Comparison of ENCODE assay signal across 14 mouse cellular contexts in the genomic region with DNA sequence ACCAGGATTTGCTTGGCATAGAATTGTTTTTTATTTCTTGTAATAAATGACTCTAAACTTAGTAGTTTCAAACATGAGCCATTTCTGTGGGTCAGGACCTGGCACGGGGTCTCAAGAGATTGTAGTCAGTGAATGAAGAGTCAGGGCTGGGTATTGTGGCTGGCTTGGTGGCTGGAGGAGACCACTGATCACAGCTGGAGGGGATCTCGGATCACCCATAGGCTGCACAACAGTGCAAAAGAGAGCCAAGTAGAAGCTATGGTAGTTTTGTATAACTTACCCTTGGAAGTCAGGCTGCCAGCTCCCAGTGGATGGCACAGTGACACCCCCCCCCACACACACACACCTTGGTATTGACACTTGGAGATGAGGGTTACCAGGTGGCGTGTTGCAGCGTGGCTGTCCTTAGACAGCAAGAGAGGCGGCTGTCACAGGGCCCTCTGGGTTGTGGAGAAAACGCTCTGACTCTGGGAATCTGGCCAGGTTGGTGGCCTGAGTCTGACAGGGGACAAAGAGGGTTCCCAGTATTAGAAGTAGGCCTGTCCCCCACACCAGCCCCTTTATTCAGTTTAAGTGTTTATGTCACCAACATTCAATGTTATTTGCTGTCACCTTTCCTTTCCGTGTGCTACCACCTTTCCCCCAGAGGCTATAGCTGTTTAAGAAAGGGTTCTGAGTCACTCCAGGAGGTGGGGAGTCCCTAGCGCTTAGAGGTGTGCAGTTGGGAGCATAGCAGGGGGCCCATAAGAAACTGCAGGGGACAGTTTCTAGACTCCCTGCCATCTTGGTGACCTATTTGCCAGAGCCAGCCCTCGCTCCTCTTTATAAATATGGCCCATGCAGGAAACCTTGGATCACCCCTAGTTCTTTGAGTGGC.
"Had no signal": no experiment of that assay in that cellular context is flagged by ENCODE, and none has a peak within 500 bp of the region (broad histone marks: within the 10 kb centered on the region; RNA-seq: fewer than 3 reads in every experiment).

No protein-coding gene starts in this region.

- ATAC-seq: liver, postnatal 0 days; midbrain, embryonic 15.5 days had no signal

- H3K27me3 ChIP-seq: liver, embryonic 13.5 days; midbrain, embryonic 15.5 days; neural tube, embryonic 12.5 days had no signal

- H3K4me3 ChIP-seq: layer of hippocampus, adult 2 months; limb, embryonic 12.5 days; liver, embryonic 13.5 days; megakaryocyte, embryonic 14.5 days; midbrain, embryonic 15.5 days; neural tube, embryonic 12.5 days had no signal

- H3K4me2 ChIP-seq: limb, embryonic 12.5 days; liver, embryonic 13.5 days; midbrain, embryonic 11.5 days; midbrain, embryonic 15.5 days; neural tube, embryonic 12.5 days had no signal

- H3K9ac ChIP-seq: limb, embryonic 12.5 days; liver, embryonic 13.5 days; liver, postnatal 0 days; midbrain, embryonic 15.5 days; neural tube, embryonic 12.5 days had no signal

- H3K36me3 ChIP-seq: limb, embryonic 12.5 days; liver, embryonic 13.5 days; midbrain, embryonic 15.5 days; neural tube, embryonic 12.5 days had no signal

- H3K9me3 ChIP-seq: limb, embryonic 12.5 days; liver, embryonic 13.5 days; megakaryocyte, embryonic 14.5 days; midbrain, embryonic 15.5 days; neural tube, embryonic 12.5 days had no signal

- H3K4me1 ChIP-seq: liver, embryonic 13.5 days had no signal

- H3K27ac ChIP-seq: layer of hippocampus, adult 2 months; limb, embryonic 12.5 days; liver, embryonic 13.5 days; macrophage; midbrain, embryonic 15.5 days; neural tube, embryonic 12.5 days; stomach, postnatal 0 days had no signal

- DNase-seq: kidney, postnatal 10 days; kidney, postnatal 4 days; liver; liver, embryonic 13.5 days; liver, postnatal 0 days; thymus, postnatal 14 days had no signal
